Mouse (Mus musculus): Measurements from ENCODE around the gene Coro2b.
A peak's percentile ranks its signal among the peaks of the same experiment; 100 is the strongest.

Gene Coro2b

GRCm38 (mm10) chr9:62536655-62537631 is at the start of gene Coro2b:
Coro2b (minus strand) TSS chr9:62537044.
- DNase-seq, result peak; percentile 74 to 81

DNA sequence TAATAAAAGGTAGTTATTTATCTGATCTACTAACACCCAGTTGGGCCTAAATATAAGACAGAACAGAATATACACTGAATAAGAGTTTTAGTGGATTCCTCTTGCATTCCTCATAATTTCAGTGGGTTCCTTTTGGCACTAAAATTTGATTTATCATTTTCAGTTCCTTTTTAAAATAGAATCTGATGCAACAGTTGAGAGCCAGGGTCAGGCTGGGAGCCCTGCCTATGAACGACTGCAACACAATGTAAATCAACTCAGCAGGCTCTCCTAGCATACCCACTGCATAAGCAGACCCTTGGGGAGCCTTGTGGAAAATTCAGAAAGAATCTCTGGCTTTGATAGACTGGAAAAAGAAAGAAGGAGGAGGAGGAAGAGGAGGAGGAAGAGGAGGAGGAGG is 40.7 kb upstream of the Coro2b start:
- no peak for DNase-seq

DNA sequence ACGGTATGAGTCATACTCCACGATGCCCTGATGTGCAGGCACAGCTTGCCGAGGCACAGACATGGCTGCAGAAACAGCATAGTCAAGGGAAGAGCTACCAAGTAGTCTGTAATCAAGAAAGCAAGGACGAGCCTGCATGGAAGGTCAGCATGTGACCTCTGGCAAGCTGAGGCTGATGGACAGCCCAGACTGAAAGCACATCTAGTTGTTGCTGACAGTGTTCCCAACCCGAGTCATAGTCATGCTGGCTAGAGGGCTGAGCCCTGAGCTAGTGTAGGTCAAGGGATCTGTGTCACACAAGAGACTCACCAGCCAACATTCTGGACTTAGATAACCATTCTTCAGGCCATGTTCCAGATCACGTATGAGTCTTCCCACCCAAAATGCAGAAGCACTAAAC is 32.3 kb upstream of the Coro2b start:
- no peak for DNase-seq

- no peak for DNase-seq
These were observed 31.0 kb upstream of the Coro2b start for GRCm38 (mm10) chr9:62567818-62568217.

- DNase-seq, result no peak
These were observed 25.4 kb upstream of the Coro2b start for GRCm38 (mm10) chr9:62562236-62562635.

DNA sequence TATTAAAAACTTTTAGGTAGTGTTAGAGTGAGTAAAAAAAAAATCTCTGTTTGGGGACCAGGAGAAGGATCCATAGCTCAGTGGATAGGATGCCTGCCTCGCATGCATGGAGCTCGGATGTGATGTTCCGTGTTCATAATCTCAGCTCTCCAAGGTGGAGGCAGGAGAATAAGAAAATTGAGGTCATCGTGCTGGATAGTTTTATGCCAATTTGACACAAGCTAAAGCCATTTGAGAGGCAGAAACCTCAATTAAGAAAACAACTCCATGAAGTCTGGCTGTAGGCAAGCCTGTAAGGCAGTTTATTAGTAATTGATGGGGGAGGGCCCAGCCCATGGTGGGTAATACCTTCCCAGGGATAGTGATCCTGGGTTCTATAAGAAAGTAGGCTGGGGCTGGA is 23.6 kb upstream of the Coro2b start:
- DNase-seq, result no peak

- peak; percentile 50 to 53 for DNase-seq
These were observed 23.2 kb upstream of the Coro2b start for GRCm38 (mm10) chr9:62560006-62560405.

GRCm38 (mm10) chr9:62559446-62559845 is 22.6 kb upstream of the Coro2b start:
- DNase-seq, result no peak

DNA sequence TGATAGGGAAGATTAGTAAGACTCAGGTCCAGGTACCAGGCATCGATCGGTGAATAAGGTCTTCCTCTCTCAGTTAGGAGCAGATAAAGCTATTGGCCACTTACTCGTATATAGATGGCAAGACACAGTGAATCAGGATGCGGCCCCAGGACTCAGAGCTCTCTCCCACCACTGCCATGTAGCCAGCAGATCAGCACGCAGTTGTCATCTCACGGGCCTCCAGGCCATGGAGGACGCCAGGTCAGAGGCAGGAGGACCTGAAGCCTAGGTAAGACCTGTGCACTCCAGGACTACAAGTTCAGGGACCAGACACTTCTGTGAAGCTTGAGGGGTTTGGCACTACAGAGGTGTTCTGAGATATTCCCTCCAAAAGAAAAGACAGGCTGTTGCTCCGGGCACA is 21.2 kb upstream of the Coro2b start:
- DNase-seq, result no peak

- no peak for DNase-seq
These were observed 19.9 kb upstream of the Coro2b start for GRCm38 (mm10) chr9:62556748-62557147.

DNA sequence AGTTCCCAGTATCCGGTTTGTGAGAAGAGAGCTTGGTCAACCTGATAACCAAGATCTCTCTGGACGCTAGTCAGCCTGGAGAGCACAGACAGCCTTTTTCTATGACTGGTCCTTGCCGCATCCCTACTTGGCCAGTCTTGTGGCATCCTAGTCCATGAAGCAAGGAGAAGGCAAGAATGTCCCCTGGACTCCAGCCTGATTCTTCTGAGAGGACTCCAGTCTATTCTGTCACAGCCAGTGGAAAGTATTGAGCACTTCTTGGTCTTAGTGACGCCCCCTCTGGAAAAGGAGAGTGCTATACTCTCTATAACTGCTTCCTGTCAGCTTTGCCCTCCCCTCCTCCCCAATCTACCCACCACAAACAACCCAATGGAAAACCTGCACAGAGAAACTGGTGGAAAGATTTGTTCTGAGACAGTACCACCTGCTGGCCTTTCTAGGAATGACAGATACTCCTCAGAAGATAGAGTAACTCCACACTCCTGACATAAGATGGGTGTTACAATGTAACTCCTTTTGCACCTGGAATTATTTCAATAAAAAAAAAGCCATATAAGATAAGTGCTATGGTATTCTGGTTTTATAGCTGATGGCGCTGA is 18.5 kb upstream of the Coro2b start:
- peak; percentile 87 to 88 for DNase-seq

DNA sequence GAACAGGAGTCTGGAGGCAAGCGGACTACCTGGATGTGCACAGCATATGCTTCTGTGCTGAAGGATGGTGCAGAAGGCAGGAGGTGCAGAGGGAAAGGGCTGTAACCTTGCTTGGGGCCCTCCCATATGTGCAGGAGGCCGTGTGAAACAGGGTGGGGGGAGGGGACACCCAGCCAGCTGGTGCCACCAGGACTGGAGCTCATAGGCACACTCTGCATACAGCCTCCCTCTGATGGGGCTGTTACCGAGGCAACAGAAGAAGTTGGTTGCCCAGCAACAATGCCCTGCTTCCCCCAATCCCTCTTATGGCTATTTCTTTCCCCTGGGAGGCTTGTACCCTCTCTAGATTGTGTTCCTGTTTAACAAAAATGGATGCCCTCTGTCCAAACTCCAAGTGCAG is 17.8 kb upstream of the Coro2b start:
- DNase-seq, result peak; percentile 22 to 25

DNA sequence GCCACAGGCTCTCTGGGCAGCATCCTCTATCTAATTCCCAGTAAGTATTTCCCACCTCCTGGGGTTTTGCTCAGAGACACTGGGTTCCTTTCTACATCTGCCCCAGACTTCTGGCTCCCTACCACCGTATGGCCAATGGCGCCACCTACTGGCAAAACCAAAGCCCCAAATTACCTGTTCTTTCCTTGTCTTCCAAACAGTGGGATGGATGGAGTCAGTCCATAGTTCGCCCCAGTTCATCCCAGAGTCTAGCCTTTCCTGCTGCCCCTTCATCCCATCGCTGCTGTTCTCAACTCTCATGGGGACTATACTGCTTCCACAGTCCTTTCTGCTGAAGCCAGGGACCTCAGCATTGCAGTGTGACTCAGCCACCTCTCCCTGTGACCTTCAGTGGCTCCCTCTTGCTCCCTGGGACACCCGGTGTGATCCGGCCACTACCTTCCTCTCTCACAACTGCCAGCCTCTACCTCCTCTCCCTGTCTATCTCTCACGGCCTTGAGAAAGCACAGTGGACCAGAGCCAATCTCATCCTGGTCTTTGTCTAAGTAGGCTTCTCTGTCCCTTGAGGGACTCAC is 16.6 kb upstream of the Coro2b start:
- peak; percentile 92 to 95 for DNase-seq

DNA sequence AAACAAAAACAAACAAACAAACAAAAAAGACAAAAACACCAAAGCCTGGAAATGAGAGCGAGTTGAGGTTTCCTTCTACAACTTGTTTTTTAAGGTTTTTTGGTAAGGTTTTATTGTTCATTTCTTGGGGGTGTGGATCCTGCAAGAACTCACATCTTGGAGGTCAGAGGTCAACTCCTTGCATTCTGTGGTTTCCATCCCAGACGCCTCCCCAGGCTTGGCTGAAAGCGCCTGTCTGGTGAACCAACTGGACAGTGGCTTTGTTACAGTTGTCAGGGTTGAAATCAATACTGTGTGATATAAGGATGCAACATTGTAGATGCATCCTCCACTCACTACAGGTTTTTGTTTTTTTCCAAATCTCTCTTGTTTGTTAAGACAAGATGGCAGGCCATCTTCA is 14.7 kb upstream of the Coro2b start:
- peak; percentile 26 to 30 for DNase-seq

DNA sequence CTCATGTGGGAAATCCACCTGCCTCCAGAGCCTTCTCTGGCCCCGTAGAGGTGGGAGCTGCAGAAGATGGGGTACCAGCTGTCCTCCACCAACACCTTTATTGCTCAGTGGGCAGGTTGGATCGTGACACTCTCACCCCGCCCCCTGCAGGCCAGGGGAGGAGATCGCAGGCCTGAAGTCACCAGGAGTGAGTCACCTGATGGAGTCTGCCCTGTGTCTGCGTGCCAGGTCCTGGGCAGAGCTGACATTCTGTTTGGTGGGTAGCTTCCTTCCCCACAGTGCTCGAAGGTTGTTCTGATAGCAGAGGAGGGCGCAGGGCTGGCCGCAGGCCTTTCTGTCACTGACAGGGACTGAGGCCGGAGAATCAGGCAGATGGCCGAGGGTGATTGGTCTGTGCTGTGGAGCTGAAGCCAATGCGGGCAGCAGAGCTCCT is 13.8 kb upstream of the Coro2b start:
- peak; percentile 97 for DNase-seq

GRCm38 (mm10) chr9:62549809-62550208 is 13.0 kb upstream of the Coro2b start:
- DNase-seq, result peak; percentile 98 to 99

DNA sequence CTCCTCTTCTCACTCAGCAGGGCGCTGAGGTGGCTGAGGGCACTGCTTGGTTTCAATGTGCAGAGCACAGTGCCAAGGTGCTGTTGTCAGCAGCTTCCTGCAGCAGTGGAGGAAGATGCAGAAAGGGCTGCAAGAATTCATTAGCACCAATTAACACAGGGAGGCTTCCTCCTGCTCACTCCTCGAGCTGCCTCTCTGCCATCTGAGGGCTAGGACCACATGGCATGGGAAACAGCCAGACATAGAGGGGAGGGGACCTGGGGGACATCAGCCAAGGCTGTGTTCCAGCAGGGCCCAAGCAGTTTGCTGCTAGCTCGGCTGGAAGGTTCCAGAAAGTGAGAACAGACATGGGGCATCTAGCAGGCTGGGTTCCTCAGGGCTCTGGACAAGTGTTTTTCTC is 10.6 kb upstream of the Coro2b start:
- peak; percentile 56 to 60 for DNase-seq

GRCm38 (mm10) chr9:62544856-62545255 is 8.0 kb upstream of the Coro2b start:
- peak; percentile 24 to 25 for DNase-seq

- DNase-seq, result no peak
These were observed 7.0 kb upstream of the Coro2b start for GRCm38 (mm10) chr9:62543878-62544277.

DNA sequence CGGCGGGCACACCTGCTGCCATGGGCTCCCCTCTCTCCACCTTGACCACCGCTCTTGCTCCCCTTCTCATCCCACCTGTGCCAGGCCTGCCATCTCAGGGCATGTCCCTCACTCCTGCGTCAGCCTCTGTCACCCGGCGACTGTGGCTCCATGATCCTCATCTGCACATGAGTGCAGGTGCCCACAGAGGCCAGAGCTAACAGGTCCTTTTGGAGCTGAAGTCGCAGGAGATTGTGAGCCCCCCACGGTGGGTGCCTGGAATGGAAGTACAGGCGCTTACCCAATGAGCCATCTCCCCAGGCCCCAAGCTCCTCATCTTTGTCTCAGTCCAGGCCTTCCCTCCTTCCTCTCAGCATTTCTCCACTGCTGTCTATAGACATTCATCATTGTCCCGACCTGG is 4.8 kb upstream of the Coro2b start:
- DNase-seq, result no peak

- DNase-seq, result peak; percentile 85 to 98
These were observed 4.3 kb upstream of the Coro2b start for GRCm38 (mm10) chr9:62541182-62541581.

DNA sequence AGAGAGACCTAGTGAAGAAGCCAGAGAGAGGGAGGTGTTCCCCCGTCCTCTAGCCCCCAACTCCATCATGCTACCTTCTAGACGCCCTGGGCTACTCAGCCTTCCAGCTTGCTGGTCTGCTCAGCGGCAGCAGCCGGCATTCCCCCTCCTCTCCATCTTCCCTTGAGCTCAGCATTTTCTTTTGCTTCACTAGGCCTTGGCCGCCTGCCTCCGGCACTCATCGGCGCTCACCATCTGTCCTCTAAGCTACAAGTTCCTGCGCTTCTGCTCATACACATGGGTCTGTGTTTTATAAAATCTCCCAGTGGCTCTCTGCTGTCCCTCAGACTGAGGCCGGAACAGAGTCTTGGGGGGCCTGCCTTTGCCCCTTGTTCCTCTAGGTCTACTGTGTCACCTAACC is 3.9 kb upstream of the Coro2b start:
- peak; percentile 95 to 96 for DNase-seq

DNA sequence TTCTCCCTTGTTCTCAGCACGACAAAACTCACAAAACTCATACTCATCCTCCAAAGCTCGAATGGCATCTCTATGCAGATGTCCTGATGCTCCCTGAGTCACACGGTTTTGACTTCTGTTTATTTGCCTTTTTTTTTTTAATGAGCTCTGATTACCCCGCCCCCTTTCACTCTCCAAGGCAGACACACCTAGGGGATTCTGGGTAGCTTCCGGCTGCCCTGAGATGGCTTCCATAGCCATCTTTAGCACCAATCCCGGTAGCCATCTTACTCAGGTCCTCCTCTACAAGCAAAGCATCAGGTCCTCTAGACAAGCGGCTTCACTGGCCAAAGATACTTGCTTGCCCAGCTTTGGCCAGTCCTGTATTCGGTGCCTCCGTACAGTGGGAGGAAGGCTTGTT is 3.3 kb upstream of the Coro2b start:
- DNase-seq, result no peak

GRCm38 (mm10) chr9:62539251-62539711 is 2.4 kb upstream of the Coro2b start:
- DNase-seq, result peak; percentile 78 to 88
